Mouse (Mus musculus): ENCODE results near the gene Tmigd3. TPM values are rescaled to one million over a fixed set of nuclear protein-coding genes. Genes with fewer than 3 reads are reported as not detected.

Gene Tmigd3
- polyA plus RNA-seq, 1 experiment from 2014 or later: not detected

GRCm38 (mm10) chr3:105894601-105895592, 24.2 kb downstream of the Tmigd3 start:
- H3K9ac ChIP-seq: no peak overlapping the region
- no peaks in the 10 kb centered on the region for H3K9me3 ChIP-seq (replicated peaks)
- H3K4me3 ChIP-seq (replicated peaks): no peak overlapping the region
- WGBS: 70% methylated on average over 23 of the region's 23 CpGs
- H3K36me3 ChIP-seq: no peaks in the 10 kb centered on the region
- no peak overlapping the region for H3K4me2 ChIP-seq
- H3K27ac ChIP-seq: peak overlapping the region; percentile 49
- no peaks in the 10 kb centered on the region for H3K27me3 ChIP-seq
- H3K4me1 ChIP-seq: peaks cover 48% of the 10 kb centered on the region
- ATAC-seq (replicated peaks; ENCODE audit: low FRiP score): no peak; the same call in 1 of the 2 replicates

- Histone ChIP-seq H3K9me3 (replicated peaks) (no peaks in the 10 kb centered on the region), H3K36me3 (no peaks in the 10 kb centered on the region), H3K4me3 (replicated peaks) (no peak overlapping the region), H3K9ac (no peak overlapping the region), H3K27me3 (no peaks in the 10 kb centered on the region), H3K4me2 (no peak overlapping the region), H3K27ac (no peak overlapping the region), H3K4me1 (peaks cover 39% of the 10 kb centered on the region)
- 78% methylated on average over 3 of the region's 3 CpGs for WGBS
- ATAC-seq (replicated peaks; ENCODE audit: low FRiP score): no peak
These were observed 26.1 kb downstream of the Tmigd3 start for GRCm38 (mm10) chr3:105896811-105897210.

- peaks cover 26% of the 10 kb centered on the region for H3K4me1 ChIP-seq
- 74% methylated on average over 2 of the region's 2 CpGs for WGBS
- ATAC-seq (replicated peaks; ENCODE audit: low FRiP score): no peak
- no peak overlapping the region for H3K9ac ChIP-seq
- no peaks in the 10 kb centered on the region for H3K9me3 ChIP-seq (replicated peaks)
- no peaks in the 10 kb centered on the region for H3K27me3 ChIP-seq
- H3K4me3 ChIP-seq (replicated peaks): no peak overlapping the region
- no peak overlapping the region for H3K27ac ChIP-seq
- H3K4me2 ChIP-seq: no peak overlapping the region
- H3K36me3 ChIP-seq: no peaks in the 10 kb centered on the region
These were observed 27.6 kb downstream of the Tmigd3 start for GRCm38 (mm10) chr3:105898325-105898724.

GRCm38 (mm10) chr3:105898861-105899260, 28.2 kb downstream of the Tmigd3 start:
- Histone ChIP-seq H3K36me3 (no peaks in the 10 kb centered on the region), H3K9ac (no peak overlapping the region)
- ATAC-seq (replicated peaks; ENCODE audit: low FRiP score): no peak

GRCm38 (mm10) chr3:105899394-105900147, 28.9 kb downstream of the Tmigd3 start:
- no peak overlapping the region for H3K4me2 ChIP-seq
- no peaks in the 10 kb centered on the region for H3K9me3 ChIP-seq (replicated peaks)
- no peak overlapping the region for H3K9ac ChIP-seq
- no peak overlapping the region for H3K27ac ChIP-seq
- no peaks in the 10 kb centered on the region for H3K27me3 ChIP-seq
- 44% methylated on average over 8 of the region's 8 CpGs for WGBS
- H3K4me1 ChIP-seq: peaks cover 13% of the 10 kb centered on the region
- no peak overlapping the region for H3K4me3 ChIP-seq (replicated peaks)
- peak; percentile 87 for ATAC-seq (replicated peaks; ENCODE audit: low FRiP score)
- H3K36me3 ChIP-seq: no peaks in the 10 kb centered on the region

More at GRCm38 (mm10) chr3:105898861-105899260, 28.2 kb downstream of the Tmigd3 start:
- Histone ChIP-seq H3K27me3 (no peaks in the 10 kb centered on the region), H3K9me3 (replicated peaks) (no peaks in the 10 kb centered on the region), H3K4me2 (no peak overlapping the region), H3K4me3 (replicated peaks) (no peak overlapping the region), H3K4me1 (peaks cover 21% of the 10 kb centered on the region), H3K27ac (no peak overlapping the region)
- WGBS: 97% methylated on average over 11 of the region's 11 CpGs

- Histone ChIP-seq H3K36me3 (no peaks in the 10 kb centered on the region), H3K9me3 (replicated peaks) (no peaks in the 10 kb centered on the region), H3K4me2 (no peak overlapping the region), H3K4me1 (peaks cover 7% of the 10 kb centered on the region; the same call in 1 of the 2 replicates), H3K9ac (no peak overlapping the region), H3K4me3 (replicated peaks) (no peak overlapping the region), H3K27me3 (no peaks in the 10 kb centered on the region), H3K27ac (no peak overlapping the region)
- ATAC-seq (replicated peaks; ENCODE audit: low FRiP score): no peak
- WGBS: 78% methylated on average over 6 of the region's 6 CpGs
These were observed 29.6 kb downstream of the Tmigd3 start for GRCm38 (mm10) chr3:105900266-105900665.

- 81% methylated on average over 3 of the region's 3 CpGs for WGBS
- Histone ChIP-seq H3K9ac (no peak overlapping the region), H3K27ac (no peak overlapping the region), H3K4me1 (peaks cover 4% of the 10 kb centered on the region; the same call in 1 of the 2 replicates), H3K9me3 (replicated peaks) (no peaks in the 10 kb centered on the region), H3K27me3 (no peaks in the 10 kb centered on the region), H3K36me3 (no peaks in the 10 kb centered on the region), H3K4me2 (no peak overlapping the region), H3K4me3 (replicated peaks) (no peak overlapping the region)
- ATAC-seq (replicated peaks; ENCODE audit: low FRiP score): no peak
These were observed 30.0 kb downstream of the Tmigd3 start for GRCm38 (mm10) chr3:105900716-105901115.

- Histone ChIP-seq H3K36me3 (no peaks in the 10 kb centered on the region), H3K27ac (no peak overlapping the region), H3K27me3 (no peaks in the 10 kb centered on the region), H3K4me3 (replicated peaks) (no peak overlapping the region), H3K4me2 (no peak overlapping the region), H3K9ac (no peak overlapping the region), H3K9me3 (replicated peaks) (no peaks in the 10 kb centered on the region), H3K4me1 (peaks cover 4% of the 10 kb centered on the region; the same call in 1 of the 2 replicates)
- 70% methylated on average over 4 of the region's 4 CpGs for WGBS
- ATAC-seq (replicated peaks; ENCODE audit: low FRiP score): no peak
These were observed 30.8 kb downstream of the Tmigd3 start for GRCm38 (mm10) chr3:105901468-105901867.

- no peak overlapping the region for H3K9ac ChIP-seq
- no peak for ATAC-seq (replicated peaks; ENCODE audit: low FRiP score)
- no peaks in the 10 kb centered on the region for H3K9me3 ChIP-seq (replicated peaks)
- H3K4me1 ChIP-seq: peaks cover 4% of the 10 kb centered on the region; the same call in 1 of the 2 replicates
- no peaks in the 10 kb centered on the region for H3K36me3 ChIP-seq
- WGBS: 77% methylated on average over 4 of the region's 4 CpGs
- H3K4me2 ChIP-seq: no peak overlapping the region
- no peak overlapping the region for H3K27ac ChIP-seq
- H3K4me3 ChIP-seq (replicated peaks): no peak overlapping the region
- no peaks in the 10 kb centered on the region for H3K27me3 ChIP-seq
These were observed 33.5 kb downstream of the Tmigd3 start for GRCm38 (mm10) chr3:105904213-105904612.

- peaks cover under 1% of the 10 kb centered on the region; the same call in 1 of the 2 replicates for H3K4me1 ChIP-seq
- WGBS: 90% methylated on average over 9 of the region's 9 CpGs
- no peak overlapping the region for H3K4me3 ChIP-seq (replicated peaks)
- no peak overlapping the region for H3K4me2 ChIP-seq
- no peaks in the 10 kb centered on the region for H3K36me3 ChIP-seq
- H3K9me3 ChIP-seq (replicated peaks): no peaks in the 10 kb centered on the region
- no peak for ATAC-seq (replicated peaks; ENCODE audit: low FRiP score)
- no peak overlapping the region for H3K27ac ChIP-seq
- no peak overlapping the region for H3K9ac ChIP-seq
- no peaks in the 10 kb centered on the region for H3K27me3 ChIP-seq
These were observed 34.0 kb downstream of the Tmigd3 start for GRCm38 (mm10) chr3:105904721-105905120.

GRCm38 (mm10) chr3:105907956-105908655, 37.4 kb downstream of the Tmigd3 start:
- Histone ChIP-seq H3K9ac (no peak overlapping the region), H3K27ac (no peak overlapping the region), H3K4me2 (no peak overlapping the region), H3K36me3 (no peaks in the 10 kb centered on the region), H3K9me3 (replicated peaks) (no peaks in the 10 kb centered on the region), H3K27me3 (no peaks in the 10 kb centered on the region), H3K4me1 (no peaks in the 10 kb centered on the region), H3K4me3 (replicated peaks) (no peak overlapping the region)
- 57% methylated on average over 9 of the region's 9 CpGs for WGBS
- no peak for ATAC-seq (replicated peaks; ENCODE audit: low FRiP score)
